Comparison of ENCODE assay signal across 14 mouse cellular contexts in genomic region chr14:27070758-27071157, GRCm38 (mm10). TPM values are rescaled to one million over a fixed set of nuclear protein-coding genes. Genes with fewer than 3 reads are reported as not detected.
DNase-seq lines count a peak whose midpoint lies in the region; ATAC-seq and TF ChIP-seq lines count a peak whose summit lies in the region.
"Had no signal": no experiment of that assay in that cellular context is flagged by ENCODE, and none has a peak within 500 bp of the region (broad histone marks: within the 10 kb centered on the region; RNA-seq: fewer than 3 reads in every experiment).

No protein-coding gene starts in this region.

- no peaks in the 10 kb centered on the region for H3K9me3 ChIP-seq in hindbrain, postnatal 0 days (ENCODE audit: low read length)
- no peaks in the 10 kb centered on the region for H3K9me3 ChIP-seq in hindbrain, embryonic 13.5 days
- no peaks in the 10 kb centered on the region for H3K9me3 ChIP-seq in embryonic facial prominence, embryonic 11.5 days (replicated peaks; ENCODE audit: control insufficient read depth, low read length)
- H3K9me3 ChIP-seq in kidney, embryonic 15.5 days (replicated peaks) = no peaks in the 10 kb centered on the region
- H3K9me3 ChIP-seq: liver, embryonic 15.5 days; neural tube, embryonic 12.5 days had no signal

- no peaks in the 10 kb centered on the region for H3K36me3 ChIP-seq in hindbrain, postnatal 0 days (ENCODE audit: insufficient read depth, low read length)
- H3K36me3 ChIP-seq in hindbrain, embryonic 13.5 days = no peaks in the 10 kb centered on the region
- no peaks in the 10 kb centered on the region for H3K36me3 ChIP-seq in embryonic facial prominence, embryonic 11.5 days (replicated peaks; ENCODE audit: control insufficient read depth, insufficient read depth, low read depth, low read length)
- no peaks in the 10 kb centered on the region for H3K36me3 ChIP-seq in kidney, embryonic 15.5 days
- no peaks in the 10 kb centered on the region for H3K36me3 ChIP-seq in myocyte (ENCODE audit: control insufficient read depth, insufficient read depth)
- H3K36me3 ChIP-seq: liver, embryonic 15.5 days; neural tube, embryonic 12.5 days had no signal

- H3K27me3 ChIP-seq in hindbrain, postnatal 0 days (ENCODE audit: insufficient read depth, low read length) = no peaks in the 10 kb centered on the region
- H3K27me3 ChIP-seq in hindbrain, embryonic 13.5 days = peaks cover 4% of the 10 kb centered on the region; the same call in 1 of the 2 replicates
- H3K27me3 ChIP-seq in embryonic facial prominence, embryonic 11.5 days (ENCODE audit: control insufficient read depth, insufficient read depth, low read length) = no peaks in the 10 kb centered on the region
- H3K27me3 ChIP-seq in kidney, embryonic 15.5 days = no peaks in the 10 kb centered on the region
- H3K27me3 ChIP-seq in myocyte (ENCODE audit: control insufficient read depth, insufficient read depth, insufficient read length) = no peaks in the 10 kb centered on the region
- H3K27me3 ChIP-seq: neural tube, embryonic 12.5 days had no signal

- H3K27ac ChIP-seq in hindbrain, postnatal 0 days = 0 out of 2 replicates have a peak overlapping the region, but pooled peaks have one; percentile 20
- no peak overlapping the region for H3K27ac ChIP-seq in hindbrain, embryonic 13.5 days
- H3K27ac ChIP-seq in embryonic facial prominence, embryonic 11.5 days (replicated peaks; ENCODE audit: low read depth, low read length) = 0 out of 2 replicates have a peak overlapping the region, but pooled peaks have one; percentile 1
- H3K27ac ChIP-seq in kidney, embryonic 15.5 days = peak overlapping the region; percentile 64
- H3K27ac ChIP-seq in gastrocnemius, adult 2 months = no peak overlapping the region; the same call in 1 of the 2 replicates
- H3K27ac ChIP-seq: layer of hippocampus, adult 2 months; liver, embryonic 15.5 days; neural tube, embryonic 12.5 days had no signal

- no peak for ATAC-seq in hindbrain, postnatal 0 days
- ATAC-seq in hindbrain, embryonic 13.5 days (ENCODE audit: low FRiP score) = no peak
- ATAC-seq in embryonic facial prominence, embryonic 11.5 days (replicated peaks; ENCODE audit: insufficient number of reproducible peaks, low FRiP score, low TSS enrichment, low read depth) = no peak
- ATAC-seq in kidney, embryonic 15.5 days (replicated peaks; ENCODE audit: low FRiP score) = peak; percentile 63; the same call in 1 of the 2 replicates

- H3ac ChIP-seq in myocyte (ENCODE audit: control insufficient read depth, insufficient read length) = no peak overlapping the region

- intact Hi-C loops in gastrocnemius, adult 2 months (cut with DNase I) = no loop called here

- no peak overlapping the region for H3K4me2 ChIP-seq in hindbrain, postnatal 0 days (ENCODE audit: low read depth, low read length)
- H3K4me2 ChIP-seq in hindbrain, embryonic 13.5 days = no peak overlapping the region
- H3K4me2 ChIP-seq in embryonic facial prominence, embryonic 11.5 days (ENCODE audit: low read depth, low read length) = no peak overlapping the region
- peak overlapping the region; percentile 26; the same call in 1 of the 2 replicates for H3K4me2 ChIP-seq in kidney, embryonic 15.5 days
- peak overlapping the region; percentile 79 for H3K4me2 ChIP-seq in myocyte (ENCODE audit: low read depth)
- H3K4me2 ChIP-seq: liver, embryonic 15.5 days; neural tube, embryonic 12.5 days had no signal

- no peak overlapping the region for H3K9ac ChIP-seq in hindbrain, postnatal 0 days (replicated peaks; ENCODE audit: low read length)
- H3K9ac ChIP-seq in hindbrain, embryonic 13.5 days = no peak overlapping the region
- no peak overlapping the region for H3K9ac ChIP-seq in embryonic facial prominence, embryonic 11.5 days (replicated peaks; ENCODE audit: low read length)
- H3K9ac ChIP-seq in kidney, embryonic 15.5 days = no peak overlapping the region
- H3K9ac ChIP-seq: liver, embryonic 15.5 days; neural tube, embryonic 12.5 days had no signal

- H3K4me3 ChIP-seq in hindbrain, postnatal 0 days (ENCODE audit: low read length) = no peak overlapping the region
- no peak overlapping the region for H3K4me3 ChIP-seq in hindbrain, embryonic 13.5 days
- no peak overlapping the region for H3K4me3 ChIP-seq in embryonic facial prominence, embryonic 11.5 days (ENCODE audit: low read depth, low read length)
- no peak overlapping the region for H3K4me3 ChIP-seq in kidney, embryonic 15.5 days (replicated peaks)
- no peak overlapping the region for H3K4me3 ChIP-seq in myocyte
- no peak overlapping the region for H3K4me3 ChIP-seq in gastrocnemius, adult 2 months
- H3K4me3 ChIP-seq: layer of hippocampus, adult 2 months; liver, embryonic 15.5 days; neural tube, embryonic 12.5 days had no signal

- WGBS in hindbrain, postnatal 0 days = 44% methylated on average over 9 of the region's 9 CpGs
- WGBS in hindbrain, embryonic 13.5 days = 26% methylated on average over 9 of the region's 9 CpGs
- 10% methylated on average over 9 of the region's 9 CpGs for WGBS in embryonic facial prominence, embryonic 11.5 days
- 19% methylated on average over 9 of the region's 9 CpGs for WGBS in kidney, embryonic 15.5 days

- TF ChIP-seq POLR2A in myocyte (IDR thresholded peaks at IDR 0.05; ENCODE audit: insufficient read length, low read depth) = no peak

- no peak for TF ChIP-seq CTCF in hindbrain, postnatal 0 days (IDR thresholded peaks at IDR 0.05; ENCODE audit: low read depth)
- no peak for TF ChIP-seq CTCF in gastrocnemius, adult 2 months (IDR thresholded peaks at IDR 0.05)

- no peaks in the 10 kb centered on the region for H3K79me2 ChIP-seq in myocyte (ENCODE audit: control insufficient read depth, insufficient read depth)

- H3K4me1 ChIP-seq in hindbrain, postnatal 0 days (ENCODE audit: insufficient read depth, low read length) = peaks cover 13% of the 10 kb centered on the region
- H3K4me1 ChIP-seq in hindbrain, embryonic 13.5 days (replicated peaks) = peaks cover 86% of the 10 kb centered on the region
- peaks cover 41% of the 10 kb centered on the region for H3K4me1 ChIP-seq in embryonic facial prominence, embryonic 11.5 days (ENCODE audit: control insufficient read depth, insufficient read depth, low read length)
- H3K4me1 ChIP-seq in kidney, embryonic 15.5 days = peaks cover 87% of the 10 kb centered on the region
- H3K4me1 ChIP-seq: liver, embryonic 15.5 days had no signal

- no peak for DNase-seq in hindbrain, postnatal 0 days (ENCODE audit: low spot score)
- DNase-seq in embryonic facial prominence, embryonic 11.5 days (ENCODE audit: low spot score) = peak; percentile 60
- no peak for DNase-seq in cerebellum, postnatal 25 days
- DNase-seq in gastrocnemius, adult 2 months = no peak
- DNase-seq in heart, adult 8-10 months (ENCODE audit: low spot score) = no peak
- DNase-seq: heart, postnatal 14 days; right cerebral cortex, postnatal 4 days had no signal

TF ChIP-seq in myocyte, 11 proteins besides CTCF, POLR2A, EP300 and RAD21:
- no peak for TF ChIP-seq USF1 (IDR thresholded peaks at IDR 0.05; ENCODE audit: low read depth)
- TF ChIP-seq SRF (IDR thresholded peaks at IDR 0.05; ENCODE audit: control insufficient read depth, insufficient read length, low read depth) = no peak
- TF ChIP-seq TCF12 (IDR thresholded peaks at IDR 0.05; ENCODE audit: insufficient read depth, poor library complexity, severe bottlenecking) = no peak
- no peak for TF ChIP-seq MAX (IDR thresholded peaks at IDR 0.05; ENCODE audit: low read depth)
- TF ChIP-seq E2F4 (IDR thresholded peaks at IDR 0.05; ENCODE audit: insufficient read depth) = no peak
- no peak for TF ChIP-seq POLR2AphosphoS2 (IDR thresholded peaks at IDR 0.05; ENCODE audit: insufficient read length, low read depth)
- TF ChIP-seq REST (IDR thresholded peaks at IDR 0.05; ENCODE audit: insufficient read depth, insufficient read length) = no peak
- TF ChIP-seq TCF3 (IDR thresholded peaks at IDR 0.05; ENCODE audit: insufficient read length, low read depth) = no peak
- TF ChIP-seq MYOD1 (IDR thresholded peaks at IDR 0.05; ENCODE audit: control insufficient read depth in 1 of 3, insufficient read length in 2 of 3, low read depth in 2 of 3) = no peak
- no peak for TF ChIP-seq MYOG (IDR thresholded peaks at IDR 0.05; ENCODE audit: control insufficient read depth in 1 of 3, insufficient read depth in 1 of 3, insufficient read length in 2 of 3, low read depth in 2 of 3)
- TF ChIP-seq CEBPB (IDR thresholded peaks at IDR 0.05; ENCODE audit: insufficient read depth, poor library complexity, severe bottlenecking) = no peak
TF ChIP-seq in myocyte: peak in this region for 0.

RNA-seq across cellular contexts. Expression of gene Il17rd, which starts 32.0 kb away (rescaled TPM):
- 10.6 and 16.1 TPM in 2 replicates for total RNA-seq in hindbrain, postnatal 0 days (2014; rRNA removed)
- 2.8 and 3.1 TPM in 2 replicates for polyA plus RNA-seq in hindbrain, postnatal 0 days (2015; fragmentation: Nextera tagmentation; extraction: Ambion mirVana)
- polyA plus RNA-seq in hindbrain, embryonic 13.5 days (2015; fragmentation: Nextera tagmentation; extraction: Ambion mirVana) = 2.8 and 3.4 TPM in 2 replicates
- 6.7 and 6.9 TPM in 2 replicates for polyA plus RNA-seq in embryonic facial prominence, embryonic 11.5 days (2014; fragmentation: Nextera tagmentation; extraction: Ambion mirVana)
- 5.9 and 6.2 TPM in 2 replicates for polyA plus RNA-seq in kidney, embryonic 15.5 days (2015; fragmentation: Nextera tagmentation; extraction: Ambion mirVana)
- 1.9 TPM for polyA plus RNA-seq in myocyte (2012; fragmentation: generic; extraction: Trizol)
- 1 to 10 TPM; 2.1 to 3.0 TPM for total RNA-seq in gastrocnemius, adult 2 months (2021)
- total RNA-seq in heart, adult 8-10 months (2022) = 1 to 10 TPM; 3.1 to 4.4 (median 3.5) TPM
- total RNA-seq: megakaryocyte progenitor cell, adult 5-6 weeks had no signal

RNA-seq across cellular contexts. Expression of gene Arhgef3, which starts 43.9 kb away (rescaled TPM):
- total RNA-seq in hindbrain, postnatal 0 days (2014; rRNA removed) = 19.8 and 21.9 TPM in 2 replicates
- polyA plus RNA-seq in hindbrain, postnatal 0 days (2015; fragmentation: Nextera tagmentation; extraction: Ambion mirVana) = 16.8 and 17.7 TPM in 2 replicates
- 6.1 and 6.2 TPM in 2 replicates for polyA plus RNA-seq in hindbrain, embryonic 13.5 days (2015; fragmentation: Nextera tagmentation; extraction: Ambion mirVana)
- 5.4 and 6.8 TPM in 2 replicates for polyA plus RNA-seq in embryonic facial prominence, embryonic 11.5 days (2014; fragmentation: Nextera tagmentation; extraction: Ambion mirVana)
- 15.3 and 17.2 TPM in 2 replicates for polyA plus RNA-seq in kidney, embryonic 15.5 days (2015; fragmentation: Nextera tagmentation; extraction: Ambion mirVana)
- polyA plus RNA-seq in myocyte (2012; fragmentation: generic; extraction: Trizol) = 6.6 TPM
- 10 to 100 TPM in 1 of 2 experiments, 1 to 10 TPM in 1; 8.5 to 20.0 TPM for total RNA-seq in gastrocnemius, adult 2 months (2021)
- total RNA-seq in heart, adult 8-10 months (2022) = 10 to 100 TPM; 19.5 to 27.9 (median 23.9) TPM

Comparison
In these comparisons a context has a peak if more than half of its experiments do, and no peak if none do; other contexts are left out.
1. H3K27ac ChIP-seq: peak in hindbrain, postnatal 0 days (single experiment), embryonic facial prominence, embryonic 11.5 days (single experiment) and kidney, embryonic 15.5 days (single experiment); none in hindbrain, embryonic 13.5 days (single experiment) and gastrocnemius, adult 2 months (single experiment).
2. H3K4me2 ChIP-seq: peak in kidney, embryonic 15.5 days (single experiment) and myocyte (single experiment); none in hindbrain, postnatal 0 days (single experiment), hindbrain, embryonic 13.5 days (single experiment) and embryonic facial prominence, embryonic 11.5 days (single experiment).